Comparison of ENCODE assay signal across 14 mouse cellular contexts in the genomic region with DNA sequence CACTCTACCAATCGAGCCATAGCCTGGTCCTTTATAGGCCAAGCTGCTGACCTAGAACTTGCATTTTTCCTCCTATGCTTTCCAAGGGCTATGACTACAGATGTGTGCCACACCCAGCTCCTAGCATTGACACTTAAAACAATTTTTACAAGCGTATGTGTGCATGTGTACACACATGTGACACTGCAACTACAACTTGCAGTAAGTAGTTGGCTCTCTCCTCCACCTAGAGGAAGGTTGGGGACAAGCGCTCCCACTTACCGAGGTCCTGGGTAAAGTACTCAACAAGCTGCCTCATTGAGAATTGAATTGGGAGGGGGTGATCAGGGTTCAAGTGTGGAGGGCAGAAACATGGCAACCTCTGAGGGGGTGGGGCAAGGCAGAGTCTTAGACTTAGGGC. TPM values are rescaled to one million over a fixed set of nuclear protein-coding genes. Genes with fewer than 3 reads are reported as not detected.
DNase-seq lines count a peak whose midpoint lies in the region; ATAC-seq and TF ChIP-seq lines count a peak whose summit lies in the region.
"Had no signal": no experiment of that assay in that cellular context is flagged by ENCODE, and none has a peak within 500 bp of the region (broad histone marks: within the 10 kb centered on the region; RNA-seq: fewer than 3 reads in every experiment).

No protein-coding gene starts in this region.

- H3K9me3 ChIP-seq in heart, embryonic 13.5 days = no peaks in the 10 kb centered on the region
- no peaks in the 10 kb centered on the region for H3K9me3 ChIP-seq in midbrain, embryonic 10.5 days (replicated peaks)
- H3K9me3 ChIP-seq in midbrain, embryonic 16.5 days (replicated peaks; ENCODE audit: control insufficient read depth, low read length, poor library complexity, severe bottlenecking) = no peaks in the 10 kb centered on the region
- no peaks in the 10 kb centered on the region for H3K9me3 ChIP-seq in embryonic facial prominence, embryonic 12.5 days
- H3K9me3 ChIP-seq: kidney, embryonic 15.5 days; limb, embryonic 10.5 days; neural tube, embryonic 12.5 days had no signal

- no peaks in the 10 kb centered on the region for H3K27me3 ChIP-seq in heart, embryonic 13.5 days (replicated peaks)
- no peaks in the 10 kb centered on the region for H3K27me3 ChIP-seq in midbrain, embryonic 10.5 days (ENCODE audit: low read depth, poor library complexity, severe bottlenecking)
- H3K27me3 ChIP-seq in midbrain, embryonic 16.5 days (ENCODE audit: control insufficient read depth, insufficient read depth, low read depth, low read length) = no peaks in the 10 kb centered on the region
- H3K27me3 ChIP-seq in embryonic facial prominence, embryonic 12.5 days = no peaks in the 10 kb centered on the region
- no peaks in the 10 kb centered on the region for H3K27me3 ChIP-seq in splenic B cell, adult 2 months (ENCODE audit: control insufficient read depth, insufficient read depth, low read length, poor library complexity, severe bottlenecking)
- H3K27me3 ChIP-seq: kidney, embryonic 15.5 days; neural tube, embryonic 12.5 days had no signal

- H3K4me3 ChIP-seq in heart, embryonic 13.5 days = no peak overlapping the region
- H3K4me3 ChIP-seq in midbrain, embryonic 10.5 days = no peak overlapping the region
- no peak overlapping the region for H3K4me3 ChIP-seq in midbrain, embryonic 16.5 days (ENCODE audit: low read depth, low read length)
- no peak overlapping the region for H3K4me3 ChIP-seq in embryonic facial prominence, embryonic 12.5 days
- no peak overlapping the region for H3K4me3 ChIP-seq in left cerebral cortex, adult 2 months
- H3K4me3 ChIP-seq: kidney, embryonic 15.5 days; limb, embryonic 10.5 days; neural tube, embryonic 12.5 days had no signal

- H3K4me2 ChIP-seq in heart, embryonic 13.5 days = peak overlapping the region; percentile 53; the same call in 1 of the 2 replicates
- no peak overlapping the region for H3K4me2 ChIP-seq in midbrain, embryonic 16.5 days (ENCODE audit: low read length)
- no peak overlapping the region for H3K4me2 ChIP-seq in embryonic facial prominence, embryonic 12.5 days (replicated peaks)
- H3K4me2 ChIP-seq: kidney, embryonic 15.5 days; neural tube, embryonic 12.5 days had no signal

- peak overlapping the region; percentile 98 for H3K27ac ChIP-seq in heart, embryonic 13.5 days (replicated peaks)
- H3K27ac ChIP-seq in midbrain, embryonic 10.5 days (replicated peaks) = peak overlapping the region; percentile 79; the same call in 1 of the 2 replicates
- no peak overlapping the region for H3K27ac ChIP-seq in midbrain, embryonic 16.5 days (ENCODE audit: low read length)
- H3K27ac ChIP-seq in embryonic facial prominence, embryonic 12.5 days = peak overlapping the region; percentile 56; the same call in 1 of the 2 replicates
- no peak overlapping the region for H3K27ac ChIP-seq in left cerebral cortex, adult 2 months
- H3K27ac ChIP-seq: limb, embryonic 10.5 days; neural tube, embryonic 12.5 days had no signal

- H3K9ac ChIP-seq in heart, embryonic 13.5 days = peak overlapping the region; percentile 67; the same call in 1 of the 2 replicates
- no peak overlapping the region for H3K9ac ChIP-seq in midbrain, embryonic 16.5 days (ENCODE audit: low read depth, low read length)
- H3K9ac ChIP-seq in embryonic facial prominence, embryonic 12.5 days = no peak overlapping the region
- H3K9ac ChIP-seq: kidney, embryonic 15.5 days; neural tube, embryonic 12.5 days had no signal

- no peak for DNase-seq in heart, postnatal 4 days
- no peak for DNase-seq in midbrain, embryonic 10.5 days (ENCODE audit: low spot score)
- peak; percentile 18 for DNase-seq in splenic B cell, adult 2 months (ENCODE audit: low read depth, low spot score)
- no peak for DNase-seq in left cerebral cortex, adult 2 months (ENCODE audit: extremely low spot score in 1 of 2, low spot score in 2 of 2)
- no peak for DNase-seq in left cerebral cortex, postnatal 14 days (ENCODE audit: low spot score in 2 of 2)
- DNase-seq: embryo, embryonic 11 days; gastrocnemius, postnatal 25 days; right cerebral cortex, postnatal 4 days had no signal

- peaks cover 90% of the 10 kb centered on the region for H3K4me1 ChIP-seq in heart, embryonic 13.5 days
- peaks cover 24% of the 10 kb centered on the region for H3K4me1 ChIP-seq in midbrain, embryonic 10.5 days
- H3K4me1 ChIP-seq in midbrain, embryonic 16.5 days (ENCODE audit: control insufficient read depth, insufficient read depth, low read length) = peaks cover 10% of the 10 kb centered on the region; the same call in 1 of the 2 replicates
- no peaks in the 10 kb centered on the region for H3K4me1 ChIP-seq in embryonic facial prominence, embryonic 12.5 days
- H3K4me1 ChIP-seq: neural tube, embryonic 12.5 days had no signal

- 77% methylated on average over 4 of the region's 4 CpGs for WGBS in heart, embryonic 13.5 days
- WGBS in midbrain, embryonic 10.5 days = 80% methylated on average over 4 of the region's 4 CpGs
- 79% methylated on average over 4 of the region's 4 CpGs for WGBS in midbrain, embryonic 16.5 days
- WGBS in embryonic facial prominence, embryonic 12.5 days = 84% methylated on average over 4 of the region's 4 CpGs

- ATAC-seq in heart, embryonic 13.5 days (ENCODE audit: extremely low read depth, insufficient number of reproducible peaks, low FRiP score, low TSS enrichment) = no peak
- no peak for ATAC-seq in midbrain, embryonic 16.5 days
- ATAC-seq in embryonic facial prominence, embryonic 12.5 days (ENCODE audit: insufficient number of reproducible peaks, insufficient read depth, low FRiP score, low TSS enrichment) = no peak

- intact Hi-C loops in left cerebral cortex, adult 2 months (cut with DNase I) = loop anchor here (10.0 kb wide), 1 partner anchor 346 kb away; a partner anchor contains a TSS
- intact Hi-C loops in left cerebral cortex, postnatal 14 days (cut with DNase I) = no loop called here

- H3K36me3 ChIP-seq in heart, embryonic 13.5 days = peaks cover 8% of the 10 kb centered on the region
- no peaks in the 10 kb centered on the region for H3K36me3 ChIP-seq in midbrain, embryonic 10.5 days
- H3K36me3 ChIP-seq in midbrain, embryonic 16.5 days (ENCODE audit: control insufficient read depth, insufficient read depth, low read length) = no peaks in the 10 kb centered on the region
- H3K36me3 ChIP-seq in embryonic facial prominence, embryonic 12.5 days = no peaks in the 10 kb centered on the region
- no peaks in the 10 kb centered on the region; the same call in none of the 2 replicates for H3K36me3 ChIP-seq in splenic B cell, adult 2 months (ENCODE audit: control insufficient read depth, insufficient read depth, low read length, poor library complexity, severe bottlenecking)
- H3K36me3 ChIP-seq: kidney, embryonic 15.5 days; limb, embryonic 10.5 days; neural tube, embryonic 12.5 days had no signal

- TF ChIP-seq CTCF in left cerebral cortex, adult 2 months (IDR thresholded peaks at IDR 0.05) = no peak; the same call in 1 of the 2 replicates

RNA-seq across cellular contexts. Expression of a gene that starts 18.0 kb away (rescaled TPM):
- polyA plus RNA-seq in heart, embryonic 13.5 days (2015; fragmentation: Nextera tagmentation; extraction: Ambion mirVana) = 37.3 and 39.9 TPM in 2 replicates
- total RNA-seq in heart, postnatal 4 days (2021) = 10 to 100 TPM; 59.9 to 65.8 TPM
- 11.8 and 18.1 TPM in 2 replicates for polyA plus RNA-seq in midbrain, embryonic 10.5 days (2016; fragmentation: Nextera tagmentation; extraction: Ambion mirVana)
- 58.8 and 59.3 TPM in 2 replicates for polyA plus RNA-seq in midbrain, embryonic 16.5 days (2015; fragmentation: Nextera tagmentation; extraction: Ambion mirVana)
- polyA plus RNA-seq in embryonic facial prominence, embryonic 12.5 days (2016; fragmentation: Nextera tagmentation; extraction: Ambion mirVana) = 13.9 and 14.9 TPM in 2 replicates
- 10 to 100 TPM; 46.5 to 52.4 TPM for total RNA-seq in left cerebral cortex, adult 2 months (2021)
- total RNA-seq in left cerebral cortex, postnatal 14 days (2021) = 10 to 100 TPM; 45.9 to 48.2 TPM

Comparison
In these comparisons a context has a peak if more than half of its experiments do, and no peak if none do; other contexts are left out.
1. H3K27ac ChIP-seq: peak in heart, embryonic 13.5 days (single experiment), midbrain, embryonic 10.5 days (single experiment) and embryonic facial prominence, embryonic 12.5 days (single experiment); none in midbrain, embryonic 16.5 days (single experiment) and left cerebral cortex, adult 2 months (single experiment).